Mouse (Mus musculus) liver, postnatal 0 days (tissue): ENCODE data around the gene Scaf4.

ENCODE experiments used
- CTCF ChIP-seq: sonication (generic); IDR thresholded peaks from 2 replicates; pipeline ENCODE4 v1.5.1; 2016; ENCODE audit warnings: antibody characterized with exemption, low read depth
- EP300 ChIP-seq: IDR thresholded peaks from 2 replicates; pipeline ENCODE4 v1.6.1; 2016; ENCODE audit warnings: antibody characterized with exemption, low read depth, mild to moderate bottlenecking

GRCm38 (mm10) chr16:90282620-90283265 lies 1.6 kb downstream of the Scaf4 start:
- no peak for TF ChIP-seq CTCF
- no peak for TF ChIP-seq EP300
